Mouse (Mus musculus) E14TG2a.4 (cell line): ENCODE results near the gene Hebp2.
A peak's percentile ranks its signal among the peaks of the same experiment; 100 is the strongest.

Source experiments
- H3K27me3 ChIP-seq: 2 replicates; pipeline ENCODE4 v1.6.1; 2014; ENCODE audit warnings: low read length, control low read depth; ENCODE audit not compliant: insufficient read depth
- H3K36me3 ChIP-seq: 2 replicates; pipeline ENCODE4 v1.6.1; 2014; ENCODE audit warnings: low read length, control low read depth; ENCODE audit not compliant: insufficient read depth
- H3K4me1 ChIP-seq: replicated peaks from 2 replicates; pipeline ENCODE4 v1.6.1; 2014; ENCODE audit warnings: low read depth, low read length, control low read depth
- H3K4me3 ChIP-seq: replicated peaks from 2 replicates; pipeline ENCODE4 v1.5.1; 2014; ENCODE audit warnings: mild to moderate bottlenecking, low read length
- H3K9me3 ChIP-seq: 2 replicates; pipeline ENCODE4 v1.6.1; 2014; ENCODE audit warnings: low read length, control low read depth
- CTCF ChIP-seq: conservative IDR thresholded peaks from 2 replicates; pipeline ENCODE4 v1.5.1; 2014; ENCODE audit warnings: low read length
- NANOG ChIP-seq: IDR thresholded peaks from 2 replicates; pipeline ENCODE4 v1.6.1; 2014; ENCODE audit warnings: borderline replicate concordance, low read length, mixed read lengths
- POU5F1 ChIP-seq: IDR thresholded peaks from 2 replicates; pipeline ENCODE4 v1.6.1; 2014; ENCODE audit warnings: low read length, borderline replicate concordance

The Hebp2 gene

GRCm38 (mm10) chr10:18545309-18545708, 567 bp downstream of the Hebp2 start:
- H3K36me3 ChIP-seq: no peaks in the 10 kb centered on the region

DNA sequence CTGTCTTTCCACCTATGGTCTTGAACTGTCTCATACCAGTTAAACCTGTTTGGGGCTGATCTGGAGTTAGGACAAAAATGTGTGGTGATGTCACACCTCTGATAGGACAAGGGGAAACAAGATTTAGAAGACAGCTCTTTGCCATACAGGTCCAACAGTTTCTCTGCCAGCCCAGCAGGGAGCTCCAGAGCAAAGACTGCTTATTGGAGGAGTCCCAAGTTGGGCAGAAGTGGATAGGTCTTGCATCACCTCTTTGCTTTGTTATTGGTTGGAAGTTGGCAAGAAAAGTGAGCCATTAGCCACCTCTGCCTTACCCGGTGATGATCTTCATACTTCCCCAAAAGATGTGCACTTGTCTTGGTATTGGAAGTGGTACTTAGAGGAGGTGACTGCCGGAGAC, 9.0 kb downstream of the Hebp2 start:
- no peak for TF ChIP-seq NANOG
- TF ChIP-seq CTCF: no peak
- TF ChIP-seq POU5F1: no peak
- Histone ChIP-seq H3K9me3 (no peaks in the 10 kb centered on the region), H3K4me3 (no peak overlapping the region), H3K36me3 (no peaks in the 10 kb centered on the region; the same call in 1 of the 2 replicates), H3K27me3 (peaks cover 1% of the 10 kb centered on the region), H3K4me1 (peaks cover 7% of the 10 kb centered on the region)

More at GRCm38 (mm10) chr10:18545309-18545708, 567 bp downstream of the Hebp2 start:
- Histone ChIP-seq H3K4me3 (peak overlapping the region; percentile 75), H3K27me3 (peaks cover 39% of the 10 kb centered on the region), H3K4me1 (peaks cover 25% of the 10 kb centered on the region), H3K9me3 (no peaks in the 10 kb centered on the region)
- TF ChIP-seq CTCF: no peak

DNA sequence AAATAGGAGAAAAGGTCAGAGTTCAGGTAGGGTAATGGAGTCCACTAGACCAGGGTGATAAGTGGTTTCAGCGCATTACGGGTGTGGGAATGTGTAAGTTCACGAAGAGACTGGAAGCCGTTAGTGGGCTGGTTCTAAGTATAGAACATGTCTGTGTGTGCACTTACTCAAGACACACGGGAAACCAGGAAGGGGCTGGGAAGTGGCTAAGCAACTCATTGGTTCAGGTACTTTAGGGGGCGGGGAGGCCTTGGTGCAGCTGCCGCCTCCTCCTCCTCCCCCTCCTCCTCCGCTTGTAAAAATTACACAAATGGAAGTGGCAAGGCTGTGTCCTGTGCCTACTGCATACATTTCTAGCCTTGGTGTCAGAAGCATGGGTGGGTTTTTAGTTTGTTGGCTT, 13.6 kb downstream of the Hebp2 start:
- Histone ChIP-seq H3K9me3 (no peaks in the 10 kb centered on the region), H3K4me3 (peak overlapping the region; percentile 67), H3K36me3 (no peaks in the 10 kb centered on the region; the same call in 1 of the 2 replicates), H3K4me1 (peaks cover 19% of the 10 kb centered on the region), H3K27me3 (peaks cover 20% of the 10 kb centered on the region)
- TF ChIP-seq POU5F1: no peak
- no peak for TF ChIP-seq CTCF
- no peak for TF ChIP-seq NANOG

GRCm38 (mm10) chr10:18530161-18530560, 15.7 kb downstream of the Hebp2 start:
- no peak for TF ChIP-seq NANOG
- no peak for TF ChIP-seq CTCF
- no peak for TF ChIP-seq POU5F1
- H3K4me1 ChIP-seq: peaks cover 41% of the 10 kb centered on the region
- H3K36me3 ChIP-seq: no peaks in the 10 kb centered on the region; the same call in 1 of the 2 replicates
- peaks cover 40% of the 10 kb centered on the region for H3K27me3 ChIP-seq
- no peaks in the 10 kb centered on the region for H3K9me3 ChIP-seq
- no peak overlapping the region for H3K4me3 ChIP-seq

DNA sequence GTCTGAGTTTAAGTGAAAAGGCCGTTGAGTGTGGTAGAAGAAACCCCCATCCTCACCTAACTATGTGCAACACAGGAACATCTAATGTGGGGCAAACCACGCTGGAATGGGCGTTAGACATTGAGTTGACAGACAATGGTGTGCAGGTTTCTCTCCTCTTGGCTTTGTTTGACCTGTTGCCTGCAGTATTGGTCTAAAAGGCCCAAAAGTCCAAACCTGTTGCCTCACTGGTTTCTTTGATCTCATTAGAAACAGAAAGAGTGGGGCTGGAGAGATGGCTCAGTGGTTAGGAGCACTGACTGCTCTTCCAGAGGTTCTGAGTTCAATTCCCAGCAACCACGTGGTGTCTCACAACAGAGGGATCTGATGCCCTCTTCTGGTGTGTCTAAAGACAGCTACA, 16.7 kb downstream of the Hebp2 start:
- Histone ChIP-seq H3K4me1 (peaks cover 49% of the 10 kb centered on the region), H3K27me3 (peaks cover 50% of the 10 kb centered on the region), H3K36me3 (no peaks in the 10 kb centered on the region; the same call in 1 of the 2 replicates), H3K4me3 (no peak overlapping the region), H3K9me3 (no peaks in the 10 kb centered on the region)
- no peak for TF ChIP-seq NANOG
- TF ChIP-seq CTCF: no peak
- TF ChIP-seq POU5F1: no peak

DNA sequence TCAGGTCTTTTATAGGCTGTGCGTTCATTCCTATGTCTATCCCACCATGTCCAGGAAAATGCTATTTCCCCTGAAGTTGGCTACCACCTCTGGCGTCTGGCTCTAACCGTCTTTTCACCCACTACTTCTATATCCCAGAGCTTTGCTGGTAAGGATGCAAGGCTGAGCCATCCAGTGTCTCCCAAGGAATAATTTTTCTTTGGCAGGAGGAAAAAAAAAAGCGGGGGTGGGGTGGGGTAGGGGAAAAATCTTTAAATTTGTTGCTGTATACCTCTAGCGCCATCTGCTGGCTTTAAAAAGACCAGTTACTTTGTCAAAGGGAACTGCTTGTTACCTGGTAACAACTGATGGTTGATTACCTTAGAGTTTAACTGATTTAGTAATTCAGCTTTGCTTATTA, 17.4 kb downstream of the Hebp2 start:
- TF ChIP-seq CTCF: peak; percentile 33
- no peak for TF ChIP-seq POU5F1
- H3K36me3 ChIP-seq: peaks cover 5% of the 10 kb centered on the region
- H3K4me1 ChIP-seq: peaks cover 49% of the 10 kb centered on the region
- no peak overlapping the region for H3K4me3 ChIP-seq
- peaks cover 53% of the 10 kb centered on the region for H3K27me3 ChIP-seq
- no peaks in the 10 kb centered on the region for H3K9me3 ChIP-seq

- H3K36me3 ChIP-seq: peaks cover 5% of the 10 kb centered on the region
- H3K4me1 ChIP-seq: peaks cover 49% of the 10 kb centered on the region
- TF ChIP-seq NANOG (no peak), CTCF (no peak), POU5F1 (no peak)
- H3K4me3 ChIP-seq: no peak overlapping the region
- H3K9me3 ChIP-seq: no peaks in the 10 kb centered on the region
- peaks cover 53% of the 10 kb centered on the region for H3K27me3 ChIP-seq
Observed at GRCm38 (mm10) chr10:18527766-18528165, 18.1 kb downstream of the Hebp2 start.

- H3K4me1 ChIP-seq: peaks cover 44% of the 10 kb centered on the region
- H3K4me3 ChIP-seq: peak overlapping the region; percentile 69
- H3K27me3 ChIP-seq: peaks cover 53% of the 10 kb centered on the region
- TF ChIP-seq CTCF (no peak), POU5F1 (no peak), NANOG (no peak)
- peaks cover 5% of the 10 kb centered on the region for H3K36me3 ChIP-seq
- no peaks in the 10 kb centered on the region for H3K9me3 ChIP-seq
Observed at GRCm38 (mm10) chr10:18526851-18527675, 18.8 kb downstream of the Hebp2 start.

DNA sequence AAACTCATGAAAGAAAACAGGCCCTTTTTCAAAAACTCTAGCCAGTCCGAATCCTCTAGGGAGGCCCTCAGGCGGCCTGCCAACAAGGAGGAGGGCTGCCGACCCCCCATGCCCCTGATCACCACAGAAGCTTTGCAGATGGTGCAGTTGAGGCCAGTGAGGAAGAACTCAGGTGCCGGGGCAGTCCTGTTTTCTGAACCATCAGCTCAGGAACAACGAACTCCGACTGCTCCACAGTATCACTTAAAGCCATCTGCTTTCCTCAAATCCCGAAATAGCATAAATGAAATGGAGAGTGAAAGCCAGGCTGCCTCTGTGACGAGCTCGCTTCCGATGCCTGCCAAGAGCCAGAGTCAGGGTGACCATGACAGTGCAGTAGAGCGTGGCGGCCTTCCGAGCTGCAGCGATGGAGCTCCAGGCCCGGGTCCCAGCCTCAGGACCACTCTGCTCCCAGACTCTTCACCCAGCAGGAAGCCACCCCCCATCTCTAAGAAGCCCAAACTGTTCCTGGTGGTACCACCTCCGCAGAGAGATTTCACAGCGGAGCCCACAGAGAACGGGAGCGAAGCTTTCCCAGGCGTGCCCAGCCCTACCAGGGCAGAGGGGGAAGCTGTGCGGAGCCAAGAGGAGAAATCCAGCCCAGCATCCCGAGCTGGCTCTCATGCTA, 19.6 kb downstream of the Hebp2 start:
- TF ChIP-seq NANOG (no peak), CTCF (no peak), POU5F1 (no peak)
- Histone ChIP-seq H3K9me3 (no peaks in the 10 kb centered on the region), H3K4me1 (peaks cover 36% of the 10 kb centered on the region), H3K36me3 (peaks cover 5% of the 10 kb centered on the region), H3K27me3 (peaks cover 46% of the 10 kb centered on the region), H3K4me3 (peak overlapping the region; percentile 69)
